Mouse (Mus musculus) embryonic fibroblast, embryonic 13.5 days (primary cell): ENCODE data around the gene B3galnt2. TPM values are rescaled to one million over a fixed set of nuclear protein-coding genes. Genes with fewer than 3 reads are reported as not detected.

Source experiments
- H3K27ac ChIP-seq: 2 replicates; pipeline ENCODE4 v1.5.1; 2012; ENCODE audit warnings: low read length, control low read depth, inconsistent platforms; ENCODE audit not compliant: insufficient read depth
- H3K4me1 ChIP-seq: 2 replicates; pipeline ENCODE4 v1.6.1; 2011; ENCODE audit warnings: low read length; ENCODE audit not compliant: control insufficient read depth, insufficient read depth
- H3K4me3 ChIP-seq: 2 replicates; pipeline ENCODE4 v1.5.1; 2011; ENCODE audit warnings: mild to moderate bottlenecking, control low read depth, low read length; ENCODE audit not compliant: insufficient read depth
- CTCF ChIP-seq: IDR thresholded peaks from 2 replicates; pipeline ENCODE4 v1.5.1; 2011; ENCODE audit warnings: mild to moderate bottlenecking, control low read depth, low read length, moderate library complexity, borderline replicate concordance; ENCODE audit not compliant: insufficient read depth
- POLR2A ChIP-seq: IDR thresholded peaks from 2 replicates; pipeline ENCODE4 v1.6.1; 2011; ENCODE audit warnings: low read depth, mild to moderate bottlenecking, control low read depth, low read length, moderate library complexity
- polyA plus RNA-seq: library from polyadenylated mRNA; stranded (reverse); fragments of >200 nt; gene quantifications from 2 replicates; pipeline ENCODE4 v1.2.4, GENCODE M21; 2011; ENCODE audit warnings: low read depth; ENCODE audit not compliant: missing spikeins, insufficient read length

The B3galnt2 gene
- polyA plus RNA-seq, 1 experiment, result 44.5 TPM

DNA sequence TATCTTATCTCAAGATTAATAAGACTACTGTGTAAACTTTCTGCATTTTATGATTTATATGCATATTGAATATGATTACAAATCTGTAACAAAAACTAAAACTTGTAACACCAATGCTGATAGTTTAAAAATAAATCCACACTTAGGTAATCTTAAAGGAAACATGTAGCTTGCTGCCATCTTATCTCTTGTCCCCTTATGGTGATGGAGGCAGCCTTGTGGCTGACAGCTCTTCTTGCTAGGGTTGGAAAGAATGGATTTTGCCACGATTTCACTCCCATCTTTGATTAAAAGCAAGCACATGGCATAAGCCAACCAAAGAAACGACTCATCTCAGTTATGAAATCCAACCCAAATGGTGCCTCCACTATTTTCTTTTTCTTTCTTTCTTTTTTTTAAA lies 90.3 kb downstream of the B3galnt2 start:
- no peak for TF ChIP-seq POLR2A
- no peak for TF ChIP-seq CTCF
- H3K4me1 ChIP-seq, result peaks cover 4% of the 10 kb centered on the region; the same call in 1 of the 2 replicates
- H3K27ac ChIP-seq, result no peak overlapping the region
- H3K4me3 ChIP-seq, result no peak overlapping the region

Other genes starting within 250 kb of the B3galnt2 start
- gene Gng4, start 170.4 kb upstream of the B3galnt2 start, polyA plus RNA-seq, result 0.44 TPM in 1 of 2 replicates, not detected in the other
- 65.9 and 79.8 TPM in 2 replicates for gene Tbce, start 85.2 kb downstream of the B3galnt2 start, polyA plus RNA-seq
- gene Arid4b, start 108.8 kb downstream of the B3galnt2 start, polyA plus RNA-seq, result 36.9 and 41.9 TPM in 2 replicates
- gene Ggps1, start 109.0 kb downstream of the B3galnt2 start, polyA plus RNA-seq, result 48.3 and 60.4 TPM in 2 replicates